Mouse (Mus musculus) fat pad, adult 2 months (tissue): ENCODE measurements around the gene Gstp2.

Experiments used
- DNase-seq: peaks from one replicate; pipeline ENCODE4 v3.0.0-alpha.2; 2011; ENCODE audit warnings: low read depth, low spot score; ENCODE audit errors: extremely low read depth

Gstp2 gene

GRCm38 (mm10) chr19:3990804-3991203 lies 55.0 kb downstream of the Gstp2 start:
- DNase-seq, result no peak
